Mouse (Mus musculus) testis, adult 2 months (tissue): ENCODE measurements around the gene Serpinb6a. TPM values are rescaled to one million over a fixed set of nuclear protein-coding genes. Genes with fewer than 3 reads are reported as not detected.

Source experiments
- H3K27ac ChIP-seq: fragments of 200-500 bp; 2 replicates; pipeline ENCODE4 v1.5.1; 2012; ENCODE audit warnings: low read depth, low read length; ENCODE audit not compliant: control insufficient read depth, insufficient read depth
- H3K27me3 ChIP-seq: fragments of 200-500 bp; 2 replicates; pipeline ENCODE4 v1.6.1; 2012; ENCODE audit warnings: mild to moderate bottlenecking, low read length, moderate library complexity; ENCODE audit not compliant: control insufficient read depth, insufficient read depth
- H3K36me3 ChIP-seq: fragments of 200-500 bp; 2 replicates; pipeline ENCODE4 v1.6.1; 2012; ENCODE audit warnings: mild to moderate bottlenecking, low read length; ENCODE audit not compliant: control insufficient read depth, insufficient read depth
- H3K4me1 ChIP-seq: fragments of 200-500 bp; 2 replicates; pipeline ENCODE4 v1.6.1; 2012; ENCODE audit warnings: low read length; ENCODE audit not compliant: control insufficient read depth, insufficient read depth
- H3K4me3 ChIP-seq: fragments of 200-500 bp; 2 replicates; pipeline ENCODE4 v1.5.1; 2012; ENCODE audit warnings: low read depth, mild to moderate bottlenecking, low read length, moderate library complexity, mixed read lengths; ENCODE audit not compliant: control insufficient read depth
- CTCF ChIP-seq: fragments of 200-500 bp; IDR thresholded peaks from 2 replicates; pipeline ENCODE4 v1.5.1; 2012; ENCODE audit warnings: low read depth, mild to moderate bottlenecking, inconsistent platforms, low read length, moderate library complexity; ENCODE audit not compliant: control insufficient read depth, insufficient read depth, insufficient replicate concordance
- POLR2A ChIP-seq: fragments of 200-500 bp; IDR thresholded peaks from 2 replicates; pipeline ENCODE4 v1.6.1; 2012; ENCODE audit warnings: low read depth, mild to moderate bottlenecking, inconsistent platforms, low read length, moderate library complexity; ENCODE audit not compliant: control insufficient read depth
- polyA plus RNA-seq: library from polyadenylated mRNA; depleted of rRNA; stranded (reverse); fragments of >200 nt; gene quantifications from 2 replicates; pipeline ENCODE4 v1.2.3, GENCODE M21; 2012

Gene Serpinb6a
- polyA plus RNA-seq, 1 experiment, result 126 TPM

DNA sequence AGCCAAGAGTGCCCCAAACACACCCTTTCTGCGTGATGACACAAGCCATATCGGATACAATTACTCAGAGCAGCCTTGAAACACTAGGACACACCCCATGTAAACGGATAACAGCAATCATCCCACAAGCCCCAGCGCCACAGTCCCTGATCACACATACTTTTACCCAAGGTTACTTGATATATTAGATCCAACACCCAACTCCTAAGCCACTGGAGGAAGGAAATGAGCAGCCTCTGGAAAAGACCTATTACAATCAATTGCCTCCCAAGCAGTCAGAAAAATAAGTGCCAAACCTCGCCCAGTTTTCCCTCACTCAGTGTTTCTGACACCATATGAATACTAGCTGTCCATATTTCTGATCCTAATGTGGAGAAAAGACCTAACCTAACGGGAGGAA, 67.9 kb downstream of the Serpinb6a start:
- peak overlapping the region; percentile 92 for H3K4me3 ChIP-seq
- H3K36me3 ChIP-seq, result no peaks in the 10 kb centered on the region; the same call in 1 of the 2 replicates

DNA sequence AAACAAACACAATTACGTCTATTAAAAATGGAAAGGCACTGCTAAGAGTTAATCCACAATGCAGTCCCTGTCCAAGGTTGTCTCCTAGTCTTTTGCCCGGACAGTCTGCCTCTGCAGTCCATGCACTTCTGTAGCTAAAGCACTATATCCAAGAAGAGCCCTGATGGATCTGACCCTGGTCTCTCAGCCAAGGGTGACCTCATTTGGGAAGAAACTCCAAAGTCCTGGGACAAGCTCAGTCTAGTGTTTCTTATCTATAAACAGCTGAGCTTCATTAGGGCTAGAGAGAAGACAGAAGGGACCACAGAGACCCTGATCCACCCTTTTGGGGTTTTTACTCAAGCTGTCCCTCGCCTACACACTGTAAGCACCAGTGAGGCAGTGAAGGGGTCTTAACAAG, 71.7 kb downstream of the Serpinb6a start:
- Histone ChIP-seq H3K4me3 (no peak overlapping the region), H3K27ac (no peak overlapping the region), H3K4me1 (peaks cover 5% of the 10 kb centered on the region), H3K36me3 (no peaks in the 10 kb centered on the region; the same call in 1 of the 2 replicates), H3K27me3 (no peaks in the 10 kb centered on the region)
- TF ChIP-seq POLR2A (no peak), CTCF (no peak)

More for the DNA sequence above, 67.9 kb downstream of the Serpinb6a start:
- no peak for TF ChIP-seq CTCF
- TF ChIP-seq POLR2A, result no peak
- H3K27me3 ChIP-seq, result no peaks in the 10 kb centered on the region
- H3K4me1 ChIP-seq, result peaks cover 9% of the 10 kb centered on the region
- peak overlapping the region; percentile 95 for H3K27ac ChIP-seq

DNA sequence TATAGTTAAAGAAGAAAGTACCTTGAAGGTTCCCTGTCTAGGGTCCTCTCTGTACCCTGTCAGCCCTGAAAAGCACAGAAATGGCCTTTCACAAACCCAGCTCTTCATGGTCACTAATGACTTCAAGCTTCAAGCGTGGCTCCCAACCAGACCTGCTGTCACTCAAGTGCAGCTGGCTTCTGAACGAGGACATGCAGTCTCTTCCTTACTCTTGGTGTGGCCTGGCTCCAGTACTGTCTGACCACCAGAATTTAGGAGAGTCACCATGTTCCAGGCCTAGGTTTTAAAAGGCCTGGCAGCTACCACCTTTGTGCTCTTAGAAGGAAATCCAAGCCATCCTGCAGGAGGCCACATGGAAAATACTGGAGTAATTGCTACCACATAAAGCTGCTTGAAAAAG, 72.3 kb downstream of the Serpinb6a start:
- no peak for TF ChIP-seq CTCF
- no peak for TF ChIP-seq POLR2A
- Histone ChIP-seq H3K4me3 (no peak overlapping the region), H3K4me1 (peaks cover under 1% of the 10 kb centered on the region), H3K36me3 (no peaks in the 10 kb centered on the region; the same call in 1 of the 2 replicates), H3K27ac (no peak overlapping the region), H3K27me3 (no peaks in the 10 kb centered on the region)

DNA sequence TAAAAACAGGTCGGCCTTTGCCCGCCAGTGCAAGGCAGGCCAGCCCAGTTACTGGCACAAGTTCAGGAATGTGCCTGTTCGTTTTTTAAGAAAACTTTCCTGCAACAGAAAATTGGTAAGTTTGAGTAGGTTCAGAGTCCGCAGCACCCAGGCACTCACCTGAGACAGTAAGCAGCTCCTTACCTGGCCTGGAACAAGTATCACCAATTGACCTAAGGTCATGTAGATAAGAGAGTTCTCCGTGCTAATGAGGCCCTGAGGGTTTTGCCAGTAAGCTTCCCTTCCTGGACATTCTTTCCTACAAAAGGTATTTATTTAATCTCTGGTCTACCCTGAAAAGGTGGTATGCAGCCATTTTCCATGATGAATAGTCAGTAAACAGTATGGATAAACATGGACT, 80.9 kb downstream of the Serpinb6a start:
- no peak overlapping the region for H3K4me3 ChIP-seq
- no peak overlapping the region for H3K27ac ChIP-seq
- H3K4me1 ChIP-seq, result no peaks in the 10 kb centered on the region; the same call in 1 of the 2 replicates
- TF ChIP-seq CTCF (no peak), POLR2A (no peak)
- no peaks in the 10 kb centered on the region for H3K27me3 ChIP-seq
- no peaks in the 10 kb centered on the region; the same call in 1 of the 2 replicates for H3K36me3 ChIP-seq

DNA sequence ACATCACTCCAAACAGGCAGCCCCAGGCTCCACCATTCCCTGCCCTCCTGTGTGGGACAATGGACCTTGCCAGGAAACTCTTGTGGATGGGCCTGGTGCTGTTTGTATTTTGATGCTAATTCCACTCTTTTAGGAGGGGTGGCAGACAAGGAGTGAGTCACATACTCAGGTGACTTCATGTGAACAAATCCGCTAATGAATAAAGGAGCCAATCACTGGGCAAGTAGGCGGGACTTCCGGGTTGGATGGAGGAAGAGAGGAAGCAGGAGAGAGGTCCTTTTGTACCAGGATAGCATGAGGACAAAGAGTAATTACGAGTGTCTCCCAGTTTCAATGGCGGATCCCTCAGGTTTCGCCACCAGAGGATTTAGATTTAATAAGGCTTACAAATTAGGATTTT, 81.6 kb downstream of the Serpinb6a start:
- TF ChIP-seq POLR2A (no peak), CTCF (no peak)
- Histone ChIP-seq H3K4me3 (no peak overlapping the region), H3K36me3 (no peaks in the 10 kb centered on the region; the same call in 1 of the 2 replicates), H3K4me1 (no peaks in the 10 kb centered on the region; the same call in 1 of the 2 replicates), H3K27me3 (no peaks in the 10 kb centered on the region), H3K27ac (no peak overlapping the region; the same call in 1 of the 2 replicates)

DNA sequence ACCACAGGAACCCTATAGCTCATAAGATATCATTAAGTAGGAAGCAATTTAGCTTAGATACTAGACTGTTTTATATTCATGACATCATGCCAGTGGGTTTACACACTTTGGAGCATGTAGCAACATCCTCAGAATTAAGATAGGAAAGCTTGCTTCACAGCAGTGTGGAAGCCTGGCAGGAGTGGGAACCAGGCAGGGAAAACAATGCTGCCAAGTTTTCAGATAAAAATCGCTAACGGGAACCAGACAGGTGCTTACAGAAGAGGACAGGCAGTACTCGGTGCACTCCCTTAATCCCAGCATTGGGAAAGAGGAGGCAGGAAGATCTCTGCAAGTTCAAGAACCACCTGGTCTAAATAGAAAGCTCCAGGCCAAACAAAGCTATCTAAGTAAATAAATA, 95.8 kb downstream of the Serpinb6a start:
- no peak overlapping the region for H3K27ac ChIP-seq
- H3K27me3 ChIP-seq, result no peaks in the 10 kb centered on the region
- no peak overlapping the region for H3K4me3 ChIP-seq
- H3K36me3 ChIP-seq, result no peaks in the 10 kb centered on the region
- no peak for TF ChIP-seq CTCF
- TF ChIP-seq POLR2A, result no peak
- no peaks in the 10 kb centered on the region; the same call in none of the 2 replicates for H3K4me1 ChIP-seq

DNA sequence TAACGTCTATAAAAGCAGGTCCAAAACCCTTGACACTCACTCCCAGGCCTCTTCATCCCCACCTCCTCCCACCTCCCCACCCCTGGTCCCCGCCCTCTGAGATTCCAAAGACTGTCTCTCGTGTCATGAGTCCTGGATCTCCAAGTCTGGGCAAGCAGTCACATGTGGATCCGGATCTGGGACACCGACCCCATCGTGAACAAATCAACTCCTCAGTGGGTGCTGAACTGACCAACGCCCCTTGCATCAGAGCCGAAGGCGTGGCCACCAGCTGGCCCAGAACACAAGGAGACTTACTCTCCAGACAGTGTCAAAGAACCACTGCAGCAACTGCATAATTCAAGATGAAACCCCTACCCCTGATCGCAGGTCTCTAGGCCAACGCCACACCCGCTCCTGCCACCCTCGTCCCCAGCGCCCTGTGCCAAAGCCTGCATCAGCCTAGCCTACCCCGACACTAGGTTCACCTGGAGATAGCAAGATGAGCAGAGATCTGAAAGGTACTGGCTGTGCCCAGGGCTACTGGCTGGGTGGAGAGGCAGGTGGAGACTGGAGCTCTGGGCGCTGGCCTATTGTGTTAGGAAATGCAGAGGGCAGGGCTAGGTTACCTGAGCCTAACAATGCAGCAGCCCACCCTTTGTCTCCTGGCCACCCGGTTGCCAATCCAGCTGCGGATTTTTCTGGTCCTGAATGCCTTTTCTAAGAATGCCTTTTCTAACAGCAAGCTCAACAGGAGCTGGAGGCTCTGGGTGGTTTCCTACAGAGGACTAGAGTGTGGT, 97.2 kb downstream of the Serpinb6a start, which contains the start of gene Serpinb6c:
Serpinb6c (minus strand) TSS at position 533 of the 779 bp plus-strand sequence.
- H3K36me3 ChIP-seq, result no peaks in the 10 kb centered on the region
- no peaks in the 10 kb centered on the region for H3K27me3 ChIP-seq
- no peak within 1 kb of the TSS for H3K27ac ChIP-seq
- H3K4me1 ChIP-seq, result no peaks in the 10 kb centered on the region; the same call in none of the 2 replicates
- no peak within 1 kb of the TSS for H3K4me3 ChIP-seq
- TF ChIP-seq CTCF (no peak), POLR2A (no peak)
